Mouse (Mus musculus) stomach, embryonic 15.5 days (tissue): ENCODE data around the gene Med23. TPM values are rescaled to one million over a fixed set of nuclear protein-coding genes. Genes with fewer than 3 reads are reported as not detected.
A peak's percentile ranks its signal among the peaks of the same experiment; 100 is the strongest.

Experiments
- ATAC-seq: fragments of 200-750 bp; cut with Nextera tagmentation; 2 replicates; pipeline ENCODE4 v1.8.0; 2017; ENCODE audit warnings: low read depth, moderate number of reproducible peaks, moderate TSS enrichment; ENCODE audit not compliant: insufficient read depth, low FRiP score
- H3K27ac ChIP-seq: fragments of 300-500 bp; sonication (generic); 2 replicates; pipeline ENCODE4 v1.5.1; 2015; ENCODE audit warnings: mild to moderate bottlenecking, inconsistent platforms
- H3K27me3 ChIP-seq: fragments of 300-500 bp; sonication (generic); replicated peaks from 2 replicates; pipeline ENCODE4 v1.6.1; 2015; ENCODE audit warnings: inconsistent platforms
- H3K36me3 ChIP-seq: fragments of 300-500 bp; sonication (generic); 2 replicates; pipeline ENCODE4 v1.6.1; 2015; ENCODE audit warnings: inconsistent platforms
- H3K4me1 ChIP-seq: fragments of 300-500 bp; sonication (generic); 2 replicates; pipeline ENCODE4 v1.6.1; 2015; ENCODE audit warnings: inconsistent platforms
- H3K4me2 ChIP-seq: fragments of 300-500 bp; sonication (generic); 2 replicates; pipeline ENCODE4 v1.6.1; 2015; ENCODE audit warnings: mild to moderate bottlenecking, inconsistent platforms
- H3K4me3 ChIP-seq: fragments of 300-500 bp; sonication (generic); replicated peaks from 2 replicates; pipeline ENCODE4 v1.5.1; 2015; ENCODE audit warnings: inconsistent platforms
- H3K9ac ChIP-seq: fragments of 300-500 bp; sonication (generic); 2 replicates; pipeline ENCODE4 v1.6.1; 2015; ENCODE audit warnings: inconsistent platforms
- H3K9me3 ChIP-seq: fragments of 300-500 bp; sonication (generic); 2 replicates; pipeline ENCODE4 v1.6.1; 2016; ENCODE audit warnings: inconsistent platforms
- whole genome bisulfite sequencing: fragments of 180-500 bp; shearing (Covaris S2); methylation state at CpG from one replicate; pipeline ENCODE4 v1.1.7; 2015; 5-methylcytosine and 5-hydroxymethylcytosine counted together
- polyA plus RNA-seq: library from polyadenylated mRNA; unstranded; fragments of >200 nt; fragmentation: Nextera tagmentation; extraction: Ambion mirVana; gene quantifications from 2 replicates; pipeline ENCODE4 v1.2.1, GENCODE M21; 2015

The Med23 gene
- 15.0 and 18.2 TPM in 2 replicates for polyA plus RNA-seq

DNA sequence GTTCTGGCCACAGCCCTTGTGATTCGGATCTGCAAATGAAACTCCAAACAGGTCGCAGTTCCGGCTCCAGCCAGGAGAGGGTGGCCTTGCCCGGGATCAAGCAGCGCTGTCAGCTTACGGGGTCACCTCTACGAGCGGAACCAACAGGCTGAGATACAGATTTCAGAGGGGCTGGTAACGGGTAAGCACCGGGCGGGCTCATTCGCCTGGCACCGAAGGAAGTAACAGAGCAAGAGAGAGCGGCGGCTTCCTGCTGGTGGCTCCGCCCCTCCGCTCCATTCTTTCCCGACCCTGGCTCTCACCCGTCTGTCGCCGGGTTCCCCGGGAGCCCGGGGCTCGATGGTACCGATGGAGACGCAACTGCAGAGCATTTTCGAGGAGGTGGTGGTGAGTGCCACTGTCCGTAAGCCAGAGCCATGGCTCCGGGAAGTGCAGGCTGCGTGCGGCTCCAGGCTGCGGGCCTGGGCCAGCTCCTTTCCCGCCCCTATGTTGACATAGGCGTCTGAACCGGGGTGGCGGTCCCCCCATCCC is at the start of gene Med23:
Med23 (plus strand) TSS at position 227 of the 531 bp plus-strand sequence.
- H3K9ac ChIP-seq: peak within 1 kb of the TSS; percentile 75
- H3K4me1 ChIP-seq: no peaks in the 10 kb centered on the region
- peak within 1 kb of the TSS; percentile 86 for H3K4me3 ChIP-seq
- no peak within 1 kb of the TSS for H3K27ac ChIP-seq
- H3K4me2 ChIP-seq: peak within 1 kb of the TSS; percentile 63
- H3K36me3 ChIP-seq: peaks cover 12% of the 10 kb centered on the region; the same call in 1 of the 2 replicates
- peak; percentile 100 for ATAC-seq
- H3K27me3 ChIP-seq: no peaks in the 10 kb centered on the region
- no peaks in the 10 kb centered on the region for H3K9me3 ChIP-seq
- WGBS: under 1% methylated on average over 36 of the region's 36 CpGs

DNA sequence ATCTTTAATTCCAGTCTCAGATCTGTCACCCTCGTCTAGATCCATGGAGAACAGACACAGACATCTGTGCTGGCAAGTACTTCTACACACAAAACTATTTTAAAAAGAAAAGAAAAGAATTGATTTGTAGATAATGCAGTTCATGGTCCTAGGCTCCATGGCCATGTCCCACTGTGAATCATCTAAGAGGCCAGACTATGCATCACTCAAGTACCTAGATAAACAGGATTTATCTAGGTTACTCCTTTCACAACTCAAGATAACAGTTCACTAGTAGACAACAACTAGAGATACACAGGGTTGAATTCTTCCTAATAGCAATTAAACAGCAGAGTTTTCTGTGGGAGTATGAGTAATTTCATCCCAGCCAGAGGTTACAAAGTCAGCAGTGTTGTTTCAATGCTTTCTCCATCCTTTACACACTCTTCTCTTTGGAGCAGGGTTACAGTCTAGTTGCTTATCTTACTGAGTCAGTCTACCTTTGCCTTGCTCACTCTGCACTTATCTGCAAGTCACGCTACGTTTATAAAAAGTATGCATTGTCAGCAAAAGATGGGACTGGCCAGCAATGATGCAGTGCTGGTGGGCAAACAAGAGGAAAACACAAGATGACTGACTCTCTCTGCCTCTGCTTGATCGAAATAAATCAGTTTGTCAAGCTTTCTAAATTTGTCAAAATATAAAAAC is 47.7 kb upstream of the Med23 start:
- no peaks in the 10 kb centered on the region for H3K9me3 ChIP-seq
- no peaks in the 10 kb centered on the region for H3K27me3 ChIP-seq
- no peaks in the 10 kb centered on the region for H3K36me3 ChIP-seq
- H3K4me1 ChIP-seq: no peaks in the 10 kb centered on the region
- peak; percentile 45; the same call in 1 of the 2 replicates for ATAC-seq
- no peak overlapping the region for H3K9ac ChIP-seq
- H3K4me3 ChIP-seq: no peak overlapping the region
- WGBS: 53% methylated on average over 4 of the region's 4 CpGs
- no peak overlapping the region for H3K4me2 ChIP-seq
- H3K27ac ChIP-seq: 0 out of 2 replicates have a peak overlapping the region, but pooled peaks have one; percentile 23

DNA sequence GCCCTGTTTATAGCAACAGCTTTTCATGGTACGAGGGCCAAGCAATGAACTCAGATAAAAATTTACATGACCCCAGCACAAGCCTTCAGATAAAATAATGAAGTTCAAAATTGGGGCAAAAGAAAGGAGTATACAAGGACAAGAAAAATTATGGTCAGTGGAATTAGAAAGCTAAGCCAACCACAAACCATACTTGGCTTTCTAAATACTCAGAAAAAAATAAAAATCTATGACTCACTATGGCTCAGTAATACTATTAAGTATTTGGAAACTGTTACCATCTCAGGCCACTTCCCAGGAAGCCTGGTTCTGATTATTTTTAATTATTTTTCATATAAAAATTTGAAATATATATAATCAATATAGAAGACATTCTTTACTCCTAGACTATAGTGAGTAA is 46.9 kb upstream of the Med23 start:
- no peak for ATAC-seq
- Histone ChIP-seq H3K27me3 (no peaks in the 10 kb centered on the region), H3K4me3 (no peak overlapping the region), H3K9me3 (no peaks in the 10 kb centered on the region), H3K36me3 (no peaks in the 10 kb centered on the region), H3K4me1 (no peaks in the 10 kb centered on the region), H3K9ac (no peak overlapping the region), H3K27ac (no peak overlapping the region), H3K4me2 (no peak overlapping the region)
- 50% methylated on average over 1 of the region's 1 CpGs for WGBS

DNA sequence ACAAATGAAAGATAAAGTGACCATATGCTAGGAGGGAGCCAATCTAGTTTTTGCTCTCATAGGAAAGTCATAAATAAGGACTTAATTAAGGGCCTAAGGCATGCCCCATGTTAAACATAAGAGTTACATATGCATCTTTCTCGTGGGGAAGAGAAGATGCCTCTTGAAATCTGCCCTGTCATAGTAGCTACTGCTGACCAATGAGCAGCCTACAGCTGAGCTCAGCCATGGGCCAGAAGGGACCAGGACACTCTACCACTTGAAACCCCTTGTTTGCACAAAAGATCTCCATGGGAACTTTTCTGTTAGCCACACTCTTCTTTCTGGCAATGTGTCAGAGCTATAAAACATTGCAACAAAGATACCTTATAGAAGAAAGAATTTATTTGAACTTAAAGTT is 46.5 kb upstream of the Med23 start:
- ATAC-seq: peak; percentile 75; the same call in 1 of the 2 replicates
- Histone ChIP-seq H3K4me2 (no peak overlapping the region), H3K9me3 (no peaks in the 10 kb centered on the region), H3K4me1 (no peaks in the 10 kb centered on the region), H3K9ac (no peak overlapping the region), H3K27me3 (no peaks in the 10 kb centered on the region), H3K27ac (peak overlapping the region; percentile 61; the same call in 1 of the 2 replicates), H3K36me3 (no peaks in the 10 kb centered on the region), H3K4me3 (no peak overlapping the region)
- WGBS: 31% methylated on average over 1 of the region's 1 CpGs

DNA sequence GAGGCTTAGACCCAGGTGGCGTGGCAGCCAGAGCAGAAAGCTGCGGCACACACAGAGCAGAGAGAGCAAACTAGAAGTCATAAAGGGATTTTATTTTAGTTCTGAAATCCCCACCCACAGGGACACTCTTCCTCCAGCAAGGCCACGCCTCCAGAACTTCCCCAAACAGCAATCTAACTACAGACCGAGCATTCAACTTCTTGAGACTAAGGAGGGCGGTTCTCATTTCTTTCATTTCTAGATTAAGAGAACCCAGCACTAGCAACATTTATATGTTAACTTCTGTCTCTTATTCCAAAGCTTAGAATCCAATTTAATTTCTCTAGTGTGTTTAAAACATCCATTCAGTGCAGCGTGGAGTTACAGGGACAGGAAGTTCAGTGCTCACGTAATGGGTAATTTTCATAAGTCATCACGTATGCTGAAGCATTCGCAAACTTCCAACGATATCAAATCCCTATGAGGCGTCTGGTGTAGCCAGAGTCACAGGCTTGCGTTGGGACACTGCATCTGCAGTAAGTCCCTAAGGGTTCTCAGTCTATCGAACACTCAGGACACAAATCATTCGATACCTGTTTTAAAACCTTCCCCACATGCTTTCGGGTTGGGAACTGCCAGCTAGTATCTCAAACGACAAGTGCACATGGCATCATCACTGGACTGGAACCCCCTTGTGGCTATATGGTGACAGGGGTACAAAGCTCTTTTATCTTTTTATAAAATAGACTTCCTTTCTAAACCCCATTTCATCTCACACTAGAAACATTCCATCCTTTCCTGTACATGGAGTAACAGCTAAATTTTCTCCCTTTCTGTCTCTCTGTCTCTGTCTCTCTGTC is 45.9 kb upstream of the Med23 start:
- 63% methylated on average over 16 of the region's 16 CpGs for WGBS
- Histone ChIP-seq H3K27ac (peak overlapping the region; percentile 61; the same call in 1 of the 2 replicates), H3K4me2 (no peak overlapping the region), H3K36me3 (no peaks in the 10 kb centered on the region), H3K4me3 (no peak overlapping the region), H3K9me3 (no peaks in the 10 kb centered on the region), H3K9ac (no peak overlapping the region), H3K27me3 (no peaks in the 10 kb centered on the region), H3K4me1 (no peaks in the 10 kb centered on the region)
- peak; percentile 27; the same call in 1 of the 2 replicates for ATAC-seq

DNA sequence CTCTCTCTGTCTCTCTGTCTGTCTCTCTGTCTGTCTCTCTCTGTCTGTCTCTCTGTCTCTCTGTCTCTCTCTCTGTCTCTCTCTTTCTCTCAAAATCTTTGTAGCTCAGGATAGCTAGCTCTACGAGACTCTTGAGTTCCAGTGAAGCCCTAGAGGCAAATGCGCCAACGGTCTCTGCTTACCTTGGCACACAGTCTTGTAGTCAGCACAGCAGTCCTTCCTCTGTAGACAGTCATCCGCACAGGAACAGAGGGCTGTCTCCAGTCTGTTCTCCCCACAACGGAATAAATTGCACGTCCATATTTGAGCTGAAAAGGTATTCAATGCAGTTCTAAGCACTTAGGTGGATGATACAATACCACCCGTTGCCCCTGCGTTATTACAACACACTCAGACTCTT is 45.2 kb upstream of the Med23 start:
- ATAC-seq: no peak
- H3K4me2 ChIP-seq: no peak overlapping the region
- WGBS: 89% methylated on average over 8 of the region's 8 CpGs
- no peak overlapping the region for H3K9ac ChIP-seq
- no peaks in the 10 kb centered on the region for H3K36me3 ChIP-seq
- H3K27ac ChIP-seq: no peak overlapping the region
- H3K4me1 ChIP-seq: no peaks in the 10 kb centered on the region
- H3K27me3 ChIP-seq: no peaks in the 10 kb centered on the region
- H3K4me3 ChIP-seq: no peak overlapping the region
- no peaks in the 10 kb centered on the region for H3K9me3 ChIP-seq

DNA sequence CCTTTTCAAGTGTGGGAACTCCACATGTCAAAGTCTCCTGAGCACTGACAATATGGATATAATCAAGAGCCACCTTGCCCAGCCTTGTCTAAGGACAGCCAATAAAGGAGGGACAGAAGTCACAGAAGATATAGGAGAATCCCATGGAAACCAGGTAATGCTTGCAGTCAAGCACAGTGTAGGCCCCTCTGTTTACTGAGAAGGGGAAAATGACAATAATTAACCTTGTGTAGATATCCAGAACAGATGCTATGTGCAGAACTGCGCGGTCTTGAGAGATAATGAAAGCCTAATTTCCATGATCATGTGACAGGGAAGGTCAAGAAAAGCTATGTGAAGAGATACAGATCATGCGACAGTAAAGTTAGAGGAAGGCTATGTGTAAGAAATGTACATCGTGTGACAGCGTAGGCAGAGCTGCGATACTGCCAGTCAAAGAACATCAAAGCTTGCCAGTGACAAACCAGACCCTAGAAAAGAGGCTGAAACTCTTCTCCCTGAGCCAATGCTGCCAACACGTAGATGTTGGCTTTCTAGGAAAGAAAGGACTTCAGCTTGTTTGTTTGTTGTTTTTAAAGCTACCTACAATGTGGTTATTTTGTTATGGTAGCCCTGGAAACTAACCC is 44.2 kb upstream of the Med23 start:
- Histone ChIP-seq H3K9me3 (no peaks in the 10 kb centered on the region), H3K27me3 (no peaks in the 10 kb centered on the region), H3K4me3 (no peak overlapping the region), H3K4me2 (no peak overlapping the region), H3K36me3 (no peaks in the 10 kb centered on the region), H3K9ac (no peak overlapping the region), H3K27ac (no peak overlapping the region), H3K4me1 (no peaks in the 10 kb centered on the region)
- 79% methylated on average over 7 of the region's 7 CpGs for whole genome bisulfite sequencing
- no peak for ATAC-seq

DNA sequence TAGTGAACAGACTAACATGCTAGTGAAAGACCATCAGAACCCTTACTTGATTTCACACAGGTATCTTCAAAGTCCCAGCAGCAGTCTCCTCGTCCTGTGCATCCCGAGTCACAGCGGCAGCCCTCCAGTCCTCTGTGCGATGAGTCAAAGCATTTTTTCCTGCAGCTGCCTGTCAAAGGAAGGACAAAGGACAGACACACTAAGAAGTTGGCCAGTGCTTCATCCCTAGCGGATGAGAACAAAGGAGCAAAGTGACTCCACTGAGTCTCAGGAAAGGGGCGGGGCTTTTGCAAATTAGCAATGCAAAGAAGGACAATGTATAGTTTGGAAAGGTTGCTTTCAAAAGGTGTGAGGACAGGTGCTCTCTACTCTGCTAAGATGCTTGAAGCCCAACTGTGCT is 43.7 kb upstream of the Med23 start:
- Histone ChIP-seq H3K36me3 (no peaks in the 10 kb centered on the region), H3K27ac (no peak overlapping the region), H3K9ac (no peak overlapping the region), H3K4me1 (no peaks in the 10 kb centered on the region), H3K4me2 (no peak overlapping the region), H3K4me3 (no peak overlapping the region), H3K9me3 (no peaks in the 10 kb centered on the region), H3K27me3 (no peaks in the 10 kb centered on the region)
- 52% methylated on average over 6 of the region's 6 CpGs for WGBS
- ATAC-seq: no peak

DNA sequence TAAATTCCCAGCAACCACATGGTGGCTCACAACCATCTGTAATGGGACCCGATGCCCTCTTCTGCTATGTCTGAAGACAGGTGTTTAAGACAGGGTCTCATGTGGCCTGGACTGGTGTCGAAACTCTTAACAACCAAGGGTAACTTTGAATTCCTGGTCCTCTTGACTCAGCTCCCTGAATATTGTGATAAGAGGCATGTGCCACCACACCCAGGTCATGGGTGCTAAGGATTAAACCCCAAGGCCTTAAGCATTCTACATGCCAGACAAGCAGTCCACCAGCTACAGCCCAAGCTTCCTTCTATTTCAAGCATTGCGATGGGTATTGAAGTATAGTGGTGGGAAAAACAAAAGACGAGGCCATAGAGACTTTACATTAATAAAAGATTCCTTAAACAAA is 41.6 kb upstream of the Med23 start:
- Histone ChIP-seq H3K4me2 (no peak overlapping the region), H3K36me3 (no peaks in the 10 kb centered on the region), H3K9ac (no peak overlapping the region), H3K27me3 (no peaks in the 10 kb centered on the region), H3K9me3 (no peaks in the 10 kb centered on the region), H3K4me3 (no peak overlapping the region), H3K4me1 (no peaks in the 10 kb centered on the region), H3K27ac (no peak overlapping the region)
- peak; percentile 70; the same call in 1 of the 2 replicates for ATAC-seq
- WGBS: 89% methylated on average over 4 of the region's 4 CpGs

DNA sequence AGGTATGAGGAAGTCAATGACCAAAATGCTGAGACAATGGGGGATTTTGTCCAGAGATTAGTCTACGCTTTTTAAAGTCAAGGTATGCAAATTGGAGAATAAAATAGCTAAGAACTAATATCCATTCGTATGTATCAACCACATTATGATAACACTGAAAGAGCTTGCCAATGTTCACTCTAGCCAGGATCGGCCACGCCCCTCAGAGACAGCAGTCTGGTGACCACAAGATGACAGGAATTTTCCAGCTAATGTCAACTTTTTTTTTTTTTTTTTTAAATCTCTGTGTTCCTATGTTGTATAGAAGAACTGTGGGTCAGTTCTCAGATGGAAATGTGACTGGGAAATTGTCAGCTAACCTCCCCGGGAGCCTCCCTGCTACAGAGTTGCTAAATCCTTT is 39.3 kb upstream of the Med23 start:
- Histone ChIP-seq H3K36me3 (no peaks in the 10 kb centered on the region), H3K4me3 (no peak overlapping the region), H3K9me3 (no peaks in the 10 kb centered on the region), H3K4me2 (no peak overlapping the region), H3K27ac (no peak overlapping the region), H3K27me3 (no peaks in the 10 kb centered on the region), H3K4me1 (peaks cover 4% of the 10 kb centered on the region; the same call in 1 of the 2 replicates), H3K9ac (no peak overlapping the region)
- 77% methylated on average over 5 of the region's 5 CpGs for WGBS
- ATAC-seq: no peak

DNA sequence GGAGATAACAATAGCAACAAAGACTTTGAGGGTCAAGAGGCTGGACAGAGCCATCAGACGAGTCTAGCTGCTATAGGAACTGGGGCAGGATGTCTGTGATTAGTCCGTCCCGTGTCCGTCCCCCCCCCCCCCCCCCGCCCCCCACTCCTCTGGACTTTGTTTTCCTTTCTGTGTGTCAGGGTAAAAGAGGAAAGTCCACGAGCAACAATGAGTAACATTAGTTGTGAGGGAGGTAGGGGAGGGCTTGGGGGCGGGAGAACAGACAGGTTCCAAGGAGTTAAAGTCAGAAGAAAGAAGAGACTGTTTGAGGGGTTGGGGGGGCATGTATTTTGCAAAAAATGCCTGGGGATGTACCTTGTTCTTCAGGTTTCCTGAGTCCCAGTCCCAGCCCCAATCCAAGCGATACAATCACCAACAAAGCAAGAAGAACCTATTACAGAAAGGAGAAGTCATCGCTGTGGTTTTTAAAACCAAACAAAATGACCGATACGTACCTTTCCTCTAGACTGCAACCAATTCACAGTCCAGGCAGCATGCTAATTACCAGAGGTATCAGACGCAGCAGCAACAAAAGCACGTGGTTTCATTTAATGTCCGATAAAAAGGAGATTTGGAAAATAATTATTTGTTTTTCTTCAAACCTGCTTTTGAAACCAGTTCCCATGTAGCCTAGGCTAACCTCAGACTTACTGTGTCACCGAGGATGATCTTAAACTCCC is 38.2 kb upstream of the Med23 start:
- Histone ChIP-seq H3K4me3 (no peak overlapping the region), H3K27ac (no peak overlapping the region), H3K9me3 (no peaks in the 10 kb centered on the region), H3K4me1 (peaks cover 4% of the 10 kb centered on the region; the same call in 1 of the 2 replicates), H3K36me3 (no peaks in the 10 kb centered on the region), H3K9ac (no peak overlapping the region), H3K27me3 (no peaks in the 10 kb centered on the region), H3K4me2 (no peak overlapping the region)
- ATAC-seq: no peak
- WGBS: 52% methylated on average over 15 of the region's 15 CpGs
